Mouse (Mus musculus): Measurements from ENCODE around the gene Vmn1r3.
"Not testable (repeated sequence)": the region's sequence is repeated elsewhere in the genome, so short reads cannot be mapped to it uniquely, and the experiment has no call there.

DNA sequence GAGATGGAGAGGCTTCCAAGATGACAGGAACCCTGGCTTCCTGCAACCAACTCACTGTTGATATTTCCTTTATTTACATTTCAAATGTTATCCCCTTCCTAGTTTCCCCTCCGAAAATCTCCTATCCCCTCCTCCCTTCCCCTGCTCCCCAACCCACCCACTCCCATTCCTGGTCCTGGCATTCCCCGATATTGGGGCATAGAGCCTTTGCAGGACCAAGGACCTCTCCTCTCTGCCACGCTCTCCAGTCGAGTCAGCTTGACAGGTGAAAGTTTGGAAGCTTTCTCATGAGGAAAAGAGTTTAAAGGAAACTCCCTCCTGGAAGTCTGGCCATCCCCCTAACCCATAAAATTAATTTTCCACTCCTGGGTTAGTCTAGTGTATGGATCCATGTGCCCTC lies 28.2 kb upstream of the Vmn1r3 start:
- not testable (repeated sequence) for TF ChIP-seq CTCF (IDR thresholded peaks at IDR 0.05; ENCODE audit: low read depth, low read length); POLR2A (IDR thresholded peaks at IDR 0.05; ENCODE audit: extremely low read depth, insufficient read depth, low read length)
